Mouse (Mus musculus) c-Kit-positive CD71-positive TER-119-negative erythroid progenitor cells, embryonic 14.5 days (primary cell): ENCODE data around the gene Gvin1.
"Not testable (repeated sequence)": the region's sequence is repeated elsewhere in the genome, so short reads cannot be mapped to it uniquely, and the experiment has no call there.

ENCODE experiments used
- DNase-seq: peaks from one replicate; pipeline ENCODE4 v3.0.0-alpha.2; 2013; ENCODE audit warnings: low read depth

Gene Gvin1

DNA sequence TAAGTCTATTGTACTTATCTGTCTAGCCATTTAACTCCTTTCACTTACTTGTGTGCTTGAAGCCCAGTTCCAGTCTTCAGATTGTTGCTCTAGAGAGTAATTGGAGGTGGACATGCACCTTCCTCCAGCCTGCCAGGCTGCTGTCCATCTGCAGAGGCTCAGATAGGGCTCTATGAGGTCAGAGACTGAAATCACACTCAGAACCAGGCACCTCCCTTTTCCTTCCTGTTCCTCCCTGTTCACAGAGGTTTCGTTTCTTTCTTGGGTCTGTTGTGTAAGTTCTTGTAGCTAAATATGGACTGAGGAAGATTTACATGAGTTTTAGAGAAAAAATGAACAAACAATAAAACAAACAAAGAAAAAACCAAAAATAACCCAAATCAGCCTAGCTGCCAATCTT is at the start of gene Gvin1:
Gvin1 (minus strand) TSS at position 150 of the 400 bp plus-strand sequence.
- not testable (repeated sequence) for DNase-seq

- DNase-seq = no peak
These were observed 36.9 kb upstream of the Gvin1 start for GRCm38 (mm10) chr7:106251844-106252517.

- no peak for DNase-seq
These were observed 33.8 kb upstream of the Gvin1 start for GRCm38 (mm10) chr7:106248922-106249321.

- DNase-seq = no peak
These were observed 33.1 kb upstream of the Gvin1 start for GRCm38 (mm10) chr7:106248245-106248644.

DNA sequence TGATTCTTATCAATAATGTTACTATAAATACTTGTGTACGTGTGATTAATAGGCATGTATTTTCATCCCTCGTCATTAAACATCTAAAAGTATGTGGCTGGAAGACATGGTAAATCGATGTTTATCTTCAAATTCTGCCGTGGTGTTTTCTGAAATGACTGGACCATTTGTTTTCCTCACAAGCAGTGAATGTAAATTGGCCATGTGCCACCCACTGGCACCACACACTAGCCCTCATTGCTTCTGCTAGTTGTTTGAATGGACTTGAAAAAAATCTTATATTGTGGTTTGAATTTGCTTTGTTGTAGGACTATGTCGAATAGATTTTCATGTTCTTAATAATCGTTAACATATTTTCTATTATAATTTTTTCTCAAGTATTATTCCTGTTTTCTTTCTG is 30.5 kb upstream of the Gvin1 start:
- DNase-seq = no peak

DNA sequence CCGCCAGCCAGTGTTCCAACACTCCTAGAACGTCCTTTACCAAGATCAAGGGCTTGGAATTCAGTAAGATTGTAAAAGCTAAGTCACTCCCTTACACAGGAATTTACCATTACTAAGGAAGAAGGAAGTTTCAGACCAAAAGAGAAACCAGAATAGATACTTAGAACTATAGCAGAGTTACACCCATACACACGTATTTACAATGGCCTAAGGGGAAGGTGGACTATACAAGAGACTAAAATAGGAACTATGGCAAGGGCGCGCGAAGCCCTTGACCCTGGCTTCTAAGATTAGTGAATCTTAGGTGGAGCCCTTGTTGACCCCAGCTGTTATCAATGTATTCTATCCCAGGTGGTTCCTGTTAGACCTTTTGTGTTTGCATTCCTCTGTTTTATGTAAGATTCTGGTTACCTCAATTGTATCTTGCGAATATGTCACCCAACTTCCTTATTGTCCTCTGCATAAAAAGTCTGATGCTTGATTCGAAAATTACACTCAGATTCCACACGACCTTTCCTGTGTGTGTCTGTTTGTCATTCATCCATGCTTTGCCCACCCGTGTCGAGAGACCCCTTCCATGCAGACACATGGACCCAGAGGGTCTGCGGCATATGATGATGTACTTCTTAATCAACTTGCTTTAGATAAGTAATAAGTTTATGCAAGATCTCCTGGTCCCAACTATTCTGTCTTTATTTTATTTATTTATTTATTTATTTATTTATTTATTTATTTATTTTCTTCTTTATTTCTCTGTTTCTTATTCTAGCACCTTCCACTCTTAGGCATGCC is 25.6 kb upstream of the Gvin1 start:
- DNase-seq = not testable (repeated sequence)

DNA sequence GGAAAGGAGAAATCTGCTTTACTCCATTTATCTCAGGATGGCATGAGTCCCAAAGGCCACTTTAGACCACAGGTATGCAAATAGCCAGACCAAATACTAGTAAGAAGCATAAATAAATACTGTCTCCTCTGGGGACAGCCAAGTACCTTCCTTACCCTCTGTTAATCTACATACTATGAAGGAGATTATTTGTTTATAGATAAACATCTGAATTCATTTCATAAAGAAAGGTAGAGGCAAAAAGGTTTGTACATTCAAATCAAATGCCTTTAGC is 22.0 kb upstream of the Gvin1 start:
- no peak for DNase-seq

DNA sequence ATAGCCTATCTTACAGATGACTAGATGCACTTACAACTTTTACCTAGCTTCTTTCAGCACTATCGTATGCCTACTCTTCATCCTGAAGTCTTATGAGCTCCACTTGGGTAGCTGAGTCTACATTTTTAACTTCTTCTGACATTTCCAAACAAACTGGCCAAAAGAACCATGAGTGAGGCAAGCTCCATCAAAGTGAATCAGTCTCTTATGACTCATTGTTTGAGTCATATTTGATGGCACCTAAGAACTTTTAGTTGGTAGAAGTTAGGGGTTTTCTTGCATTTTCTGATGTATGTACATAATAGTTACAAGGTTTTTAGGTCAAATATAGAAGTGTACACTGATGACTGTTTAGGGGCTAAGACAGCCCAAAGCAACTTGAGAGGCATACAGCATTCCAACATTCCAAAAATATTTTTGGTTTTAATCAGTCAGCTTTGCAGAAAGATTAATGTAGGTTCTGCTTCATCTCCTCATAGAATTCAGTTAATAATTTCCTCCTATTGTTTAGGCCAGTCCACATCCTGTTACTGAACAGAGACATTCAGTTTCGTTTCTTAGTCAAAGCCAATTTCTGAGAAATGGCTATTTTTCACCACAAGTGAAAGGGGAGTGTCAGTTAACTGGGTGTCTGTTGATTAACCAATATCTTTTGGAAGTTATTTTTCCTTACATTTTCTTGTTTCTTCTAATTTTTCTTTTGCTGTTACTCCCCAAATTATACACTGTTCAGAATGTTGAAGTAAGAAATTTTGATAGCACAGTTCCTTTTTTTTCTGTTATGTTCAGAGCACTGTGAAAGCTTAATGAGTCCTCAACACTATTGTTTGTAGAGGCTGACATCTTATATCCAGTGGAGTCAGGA is 21.4 kb upstream of the Gvin1 start:
- DNase-seq = no peak

GRCm38 (mm10) chr7:106235596-106235995 is 20.5 kb upstream of the Gvin1 start:
- no peak for DNase-seq

- not testable (repeated sequence) for DNase-seq
These were observed 784 bp upstream of the Gvin1 start for GRCm38 (mm10) chr7:106215910-106216309.

GRCm38 (mm10) chr7:106213770-106214169 is 1.4 kb downstream of the Gvin1 start:
- DNase-seq = not testable (repeated sequence)

DNA sequence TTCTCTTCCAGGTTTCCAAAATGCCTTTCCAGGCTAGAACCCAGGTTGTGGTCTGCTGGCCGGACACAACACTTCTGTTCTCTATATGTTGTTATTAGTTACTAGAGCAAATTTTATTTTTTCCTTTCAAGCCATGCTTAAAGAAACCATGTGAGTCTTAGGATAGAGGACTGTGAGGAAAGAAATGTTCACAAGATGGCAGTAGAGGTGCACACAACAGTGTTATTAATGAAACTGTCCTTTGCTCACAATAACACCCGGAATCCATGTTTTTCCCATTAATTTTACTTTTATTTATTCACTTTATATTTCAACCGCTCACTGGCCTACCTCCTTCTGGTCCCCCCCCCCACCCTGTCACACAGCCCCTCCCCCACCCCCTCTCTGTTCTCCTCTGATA is 8.5 kb downstream of the Gvin1 start:
- not testable (repeated sequence) for DNase-seq

DNA sequence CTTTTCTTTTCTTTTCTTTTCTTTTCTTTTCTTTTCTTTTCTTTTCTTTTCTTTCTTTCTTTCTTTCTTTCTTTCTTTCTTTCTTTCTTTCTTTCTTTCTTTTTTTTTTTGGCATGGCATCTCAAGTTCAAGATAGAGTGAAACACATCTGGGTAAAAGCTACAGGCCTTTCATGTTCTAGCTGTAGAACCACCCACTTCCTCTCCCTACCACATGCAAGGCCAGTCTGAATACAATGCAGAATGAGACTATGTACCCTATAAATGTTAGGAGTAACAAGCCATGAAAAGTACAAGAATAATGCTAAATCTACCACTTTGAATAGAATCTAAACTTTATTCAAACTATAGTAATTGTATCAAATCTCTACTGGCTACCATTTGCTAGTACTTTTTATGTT is 38.1 kb downstream of the Gvin1 start:
- DNase-seq = not testable (repeated sequence)

DNA sequence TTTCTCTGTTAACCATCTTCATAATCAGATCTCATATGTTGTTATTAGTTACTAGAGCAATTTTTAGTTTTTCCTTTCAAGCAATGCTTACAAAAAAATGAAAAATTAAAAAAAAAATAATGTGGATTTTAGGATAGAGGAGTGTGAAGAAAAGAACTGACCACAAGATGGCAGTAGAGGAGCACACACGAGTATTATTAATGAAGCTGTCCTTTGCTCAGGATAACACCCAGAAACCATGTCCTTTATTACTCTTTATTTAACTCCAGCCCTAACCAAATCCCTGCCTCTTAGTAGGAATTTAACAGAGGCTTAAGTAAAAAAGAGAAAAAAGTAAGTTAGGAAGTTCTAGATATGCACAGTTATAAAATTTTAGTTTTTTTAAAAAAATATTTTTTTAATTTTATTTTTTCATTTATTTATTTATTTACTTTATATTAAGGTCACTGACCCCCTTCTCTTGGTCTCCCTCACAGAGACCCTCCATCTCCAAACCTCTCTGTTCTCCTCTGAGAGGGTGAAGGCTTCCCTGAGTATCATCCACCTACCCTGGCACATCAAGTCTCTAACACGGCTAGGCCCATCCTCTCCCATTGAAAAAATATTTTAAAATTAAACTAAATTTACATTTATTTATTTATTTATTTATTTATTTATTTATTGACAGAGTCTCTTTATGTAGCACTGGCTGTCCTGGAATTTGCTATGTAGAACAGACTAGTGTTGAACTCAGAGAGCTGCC is 69.9 kb downstream of the Gvin1 start:
- not testable (repeated sequence) for DNase-seq

DNA sequence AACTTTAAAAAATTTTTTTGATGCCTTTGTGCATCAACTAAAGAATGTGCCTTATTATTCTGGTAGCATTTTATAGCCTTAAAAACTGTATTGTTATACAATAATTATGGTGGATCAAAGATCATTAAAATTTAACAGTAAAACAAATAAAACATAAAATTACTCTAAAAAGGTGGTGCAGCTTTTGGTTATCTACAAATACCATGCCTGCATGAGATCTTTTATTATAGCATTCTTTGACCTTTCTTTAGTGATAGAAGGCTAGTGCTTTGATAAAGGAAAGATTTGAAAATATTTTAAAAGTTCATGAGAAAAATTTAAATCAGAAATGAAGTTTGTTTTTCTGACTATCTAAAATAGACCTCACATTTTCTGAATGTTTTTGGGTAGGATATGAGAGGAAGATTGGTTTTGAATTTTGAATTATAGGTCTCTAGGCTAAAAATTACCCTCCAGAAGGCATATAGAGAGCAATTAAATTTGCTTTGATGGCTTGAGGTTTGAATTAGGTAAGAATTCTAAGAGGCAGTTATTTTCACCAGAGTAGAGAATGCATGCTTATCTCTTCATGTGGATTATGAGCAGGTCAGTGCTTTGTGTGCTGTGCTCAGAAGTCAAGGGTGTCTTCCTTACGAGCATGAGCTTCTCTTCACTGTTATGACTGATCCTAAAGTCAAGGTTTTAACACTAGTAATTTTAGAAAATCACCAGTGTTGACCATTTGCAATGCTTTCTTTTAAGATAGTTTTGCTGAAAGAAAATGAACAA is 73.8 kb downstream of the Gvin1 start:
- DNase-seq = not testable (repeated sequence)

GRCm38 (mm10) chr7:106117090-106117948 is 97.8 kb downstream of the Gvin1 start:
- DNase-seq = not testable (repeated sequence)
